Mouse (Mus musculus) forebrain, embryonic 15.5 days (tissue): ENCODE data around the gene Samd15. TPM values are rescaled to one million over a fixed set of nuclear protein-coding genes. Genes with fewer than 3 reads are reported as not detected.
"Not testable (repeated sequence)": the region's sequence is repeated elsewhere in the genome, so short reads cannot be mapped to it uniquely, and the experiment has no call there.

Experiments
- ATAC-seq: fragments of 200-750 bp; cut with Nextera tagmentation; replicated peaks from 2 replicates; pipeline ENCODE4 v1.8.0; 2017; ENCODE audit warnings: mild to moderate bottlenecking, moderate TSS enrichment, moderate library complexity
- H3K27ac ChIP-seq: fragments of 300-500 bp; sonication (generic); replicated peaks from 2 replicates; pipeline ENCODE4 v1.5.1; 2015; ENCODE audit warnings: mild to moderate bottlenecking, inconsistent platforms
- H3K27me3 ChIP-seq: fragments of 300-500 bp; sonication (generic); 2 replicates; pipeline ENCODE4 v1.6.1; 2015; ENCODE audit warnings: inconsistent platforms
- H3K36me3 ChIP-seq: fragments of 300-500 bp; sonication (generic); 2 replicates; pipeline ENCODE4 v1.6.1; 2015; ENCODE audit warnings: mild to moderate bottlenecking, inconsistent platforms
- H3K4me1 ChIP-seq: fragments of 300-500 bp; sonication (generic); 2 replicates; pipeline ENCODE4 v1.6.1; 2015; ENCODE audit warnings: inconsistent platforms
- H3K4me2 ChIP-seq: fragments of 300-500 bp; sonication (generic); replicated peaks from 2 replicates; pipeline ENCODE4 v1.6.1; 2015; ENCODE audit warnings: mild to moderate bottlenecking, inconsistent platforms
- H3K4me3 ChIP-seq: fragments of 300-500 bp; sonication (generic); 2 replicates; pipeline ENCODE4 v1.5.1; 2015; ENCODE audit warnings: mild to moderate bottlenecking, inconsistent platforms
- H3K9ac ChIP-seq: fragments of 300-500 bp; sonication (generic); replicated peaks from 2 replicates; pipeline ENCODE4 v1.6.1; 2015; ENCODE audit warnings: mild to moderate bottlenecking, inconsistent platforms
- H3K9me3 ChIP-seq: fragments of 300-500 bp; sonication (generic); 2 replicates; pipeline ENCODE4 v1.6.1; 2016; ENCODE audit warnings: inconsistent platforms
- WGBS: fragments of 180-500 bp; shearing (Covaris S2); methylation state at CpG from one replicate; pipeline ENCODE4 v1.1.7; 2015; ENCODE audit warnings: mixed read lengths; 5-methylcytosine and 5-hydroxymethylcytosine counted together
- polyA plus RNA-seq: library from polyadenylated mRNA; unstranded; fragments of >200 nt; fragmentation: Nextera tagmentation; extraction: Ambion mirVana; gene quantifications from 2 replicates; pipeline ENCODE4 v1.2.1, GENCODE M21; 2015

Gene Samd15
- polyA plus RNA-seq = 1.6 and 2.1 TPM in 2 replicates

DNA sequence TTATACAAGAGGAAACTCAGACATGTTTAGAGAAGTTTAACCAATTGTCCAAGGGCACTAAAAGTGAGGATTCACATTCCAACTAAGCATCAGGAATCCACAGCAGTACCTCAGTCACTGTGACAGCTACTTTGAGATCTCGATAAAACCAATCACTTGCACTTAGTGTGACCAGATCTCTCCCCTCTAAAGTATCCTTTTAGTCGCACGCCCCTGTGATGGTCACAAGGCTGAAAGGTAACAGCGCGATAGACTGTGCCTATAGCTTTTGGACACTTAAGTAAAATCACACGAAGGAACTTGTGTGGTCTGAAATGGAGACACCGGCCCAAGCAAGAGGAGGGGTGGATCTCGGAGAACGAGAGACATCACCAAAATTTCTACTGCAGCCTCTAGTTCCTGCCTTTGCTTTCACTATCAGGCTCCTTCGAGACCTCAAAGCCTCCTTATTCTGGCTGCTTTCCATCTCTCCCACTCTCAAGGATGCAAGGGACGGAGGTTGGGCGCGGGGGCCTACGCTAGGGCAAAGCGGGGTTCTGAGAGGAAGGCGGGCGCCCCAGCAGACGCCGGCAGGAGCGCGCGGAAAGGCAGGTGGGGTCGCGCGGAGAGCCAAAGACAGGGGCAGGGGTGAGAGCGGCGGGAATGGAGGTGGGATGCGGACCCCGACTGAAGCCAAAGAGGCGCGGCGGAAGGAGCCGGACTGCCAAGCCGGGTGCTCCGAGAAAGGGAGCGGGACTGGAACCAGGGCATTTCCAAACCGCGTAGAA, at the start of gene Samd15:
Gene Samd15 (plus strand): TSS at position 518 of the 767 bp plus-strand sequence.
- WGBS = under 1% methylated on average over 38 of the region's 38 CpGs
- Histone ChIP-seq H3K9me3 (no peaks in the 10 kb centered on the region), H3K4me2 (peak within 1 kb of the TSS; percentile 69), H3K27ac (peak within 1 kb of the TSS; percentile 95), H3K4me1 (peaks cover 18% of the 10 kb centered on the region), H3K9ac (peak within 1 kb of the TSS; percentile 88), H3K27me3 (no peaks in the 10 kb centered on the region), H3K4me3 (peak within 1 kb of the TSS; percentile 81), H3K36me3 (no peaks in the 10 kb centered on the region)
- ATAC-seq = peak; percentile 59

GRCm38 (mm10) chr12:87154448-87154847, 45.1 kb upstream of the Samd15 start:
- H3K27me3 ChIP-seq, H3K4me2 ChIP-seq, H3K9ac ChIP-seq, H3K4me3 ChIP-seq, H3K36me3 ChIP-seq, ATAC-seq, H3K4me1 ChIP-seq, H3K9me3 ChIP-seq, H3K27ac ChIP-seq: not testable (repeated sequence)
- WGBS = 86% methylated on average over 4 of the region's 4 CpGs

DNA sequence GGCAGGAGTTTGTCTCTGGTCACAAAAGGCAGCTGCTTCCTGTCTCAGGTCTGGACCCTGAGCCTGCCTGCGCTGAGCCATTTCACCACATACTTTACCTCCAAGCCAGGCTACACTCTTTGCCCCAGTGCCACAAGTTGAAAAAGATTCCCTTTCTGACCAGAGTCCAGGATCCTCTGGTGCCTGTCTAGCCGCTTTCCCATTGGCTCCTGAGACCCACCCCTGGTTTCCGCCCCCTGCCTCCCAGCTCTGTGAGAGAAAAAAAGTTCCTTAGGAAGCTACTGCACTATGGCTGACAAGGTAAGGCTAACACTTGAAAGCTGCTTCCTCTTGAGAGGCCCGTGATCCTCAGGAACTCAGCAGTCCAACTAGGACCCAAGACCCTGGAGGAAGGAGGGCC, 42.2 kb upstream of the Samd15 start:
- Histone ChIP-seq H3K36me3 (peaks cover 4% of the 10 kb centered on the region; the same call in 1 of the 2 replicates), H3K9ac (no peak overlapping the region), H3K4me1 (no peaks in the 10 kb centered on the region), H3K9me3 (no peaks in the 10 kb centered on the region), H3K27ac (no peak overlapping the region), H3K27me3 (no peaks in the 10 kb centered on the region), H3K4me3 (no peak overlapping the region), H3K4me2 (no peak overlapping the region)
- ATAC-seq = no peak
- 66% methylated on average over 4 of the region's 4 CpGs for WGBS

DNA sequence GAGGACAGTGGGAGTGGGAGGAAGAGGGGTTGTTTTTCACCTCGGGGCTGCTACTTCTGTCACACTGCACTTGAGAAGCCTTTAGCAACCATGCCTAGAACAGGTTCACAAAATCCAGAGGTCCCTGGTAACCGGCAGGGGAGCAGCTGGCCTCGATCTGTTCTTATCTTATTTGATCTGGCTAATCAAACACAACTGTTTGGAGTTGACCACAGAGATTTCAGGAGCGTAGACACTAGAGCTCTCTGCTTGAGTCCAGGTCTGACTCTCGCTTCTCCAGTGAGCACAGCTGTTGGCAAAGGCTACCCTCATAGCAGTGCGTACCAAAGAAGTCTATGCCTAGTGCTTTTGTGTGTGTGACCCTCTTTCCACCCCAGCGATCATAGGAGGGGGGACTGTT, 41.4 kb upstream of the Samd15 start:
- H3K9ac ChIP-seq = no peak overlapping the region
- no peak for ATAC-seq
- H3K27me3 ChIP-seq = no peaks in the 10 kb centered on the region
- H3K9me3 ChIP-seq = no peaks in the 10 kb centered on the region
- H3K36me3 ChIP-seq = peaks cover 4% of the 10 kb centered on the region; the same call in 1 of the 2 replicates
- H3K27ac ChIP-seq = no peak overlapping the region
- H3K4me3 ChIP-seq = no peak overlapping the region
- WGBS = 84% methylated on average over 7 of the region's 7 CpGs
- no peak overlapping the region for H3K4me2 ChIP-seq
- H3K4me1 ChIP-seq = no peaks in the 10 kb centered on the region

- H3K27me3 ChIP-seq = no peaks in the 10 kb centered on the region
- no peak overlapping the region for H3K9ac ChIP-seq
- 86% methylated on average over 1 of the region's 1 CpGs for WGBS
- no peak overlapping the region for H3K27ac ChIP-seq
- no peak overlapping the region for H3K4me3 ChIP-seq
- no peak overlapping the region for H3K4me2 ChIP-seq
- no peaks in the 10 kb centered on the region for H3K4me1 ChIP-seq
- no peaks in the 10 kb centered on the region for H3K9me3 ChIP-seq
- ATAC-seq = no peak
- H3K36me3 ChIP-seq = peaks cover 3% of the 10 kb centered on the region; the same call in 1 of the 2 replicates
These were observed 39.2 kb upstream of the Samd15 start for GRCm38 (mm10) chr12:87160310-87160709.

DNA sequence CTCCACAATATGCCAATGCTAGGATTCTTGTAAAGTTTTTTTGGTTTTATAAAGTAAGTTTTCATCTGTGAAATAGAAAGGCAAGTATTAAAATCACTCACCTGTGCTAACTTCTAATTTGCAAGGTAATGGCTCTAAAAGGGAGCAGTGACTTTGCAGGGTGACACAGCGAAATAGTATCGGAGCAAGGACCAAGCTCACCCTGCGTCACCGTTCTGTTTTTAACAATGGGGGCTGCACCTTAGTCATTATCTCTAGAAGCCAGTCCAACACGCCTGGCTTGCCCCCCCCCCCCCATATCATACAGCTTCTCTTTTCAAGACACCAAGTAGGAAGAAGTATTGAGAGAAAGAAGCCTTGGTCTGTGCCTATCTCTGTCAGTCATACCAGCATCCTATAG, 38.7 kb upstream of the Samd15 start:
- Histone ChIP-seq H3K4me2 (no peak overlapping the region), H3K36me3 (no peaks in the 10 kb centered on the region), H3K27me3 (no peaks in the 10 kb centered on the region), H3K9ac (no peak overlapping the region), H3K4me1 (no peaks in the 10 kb centered on the region), H3K4me3 (no peak overlapping the region), H3K9me3 (no peaks in the 10 kb centered on the region), H3K27ac (no peak overlapping the region)
- 86% methylated on average over 5 of the region's 5 CpGs for WGBS
- no peak for ATAC-seq

DNA sequence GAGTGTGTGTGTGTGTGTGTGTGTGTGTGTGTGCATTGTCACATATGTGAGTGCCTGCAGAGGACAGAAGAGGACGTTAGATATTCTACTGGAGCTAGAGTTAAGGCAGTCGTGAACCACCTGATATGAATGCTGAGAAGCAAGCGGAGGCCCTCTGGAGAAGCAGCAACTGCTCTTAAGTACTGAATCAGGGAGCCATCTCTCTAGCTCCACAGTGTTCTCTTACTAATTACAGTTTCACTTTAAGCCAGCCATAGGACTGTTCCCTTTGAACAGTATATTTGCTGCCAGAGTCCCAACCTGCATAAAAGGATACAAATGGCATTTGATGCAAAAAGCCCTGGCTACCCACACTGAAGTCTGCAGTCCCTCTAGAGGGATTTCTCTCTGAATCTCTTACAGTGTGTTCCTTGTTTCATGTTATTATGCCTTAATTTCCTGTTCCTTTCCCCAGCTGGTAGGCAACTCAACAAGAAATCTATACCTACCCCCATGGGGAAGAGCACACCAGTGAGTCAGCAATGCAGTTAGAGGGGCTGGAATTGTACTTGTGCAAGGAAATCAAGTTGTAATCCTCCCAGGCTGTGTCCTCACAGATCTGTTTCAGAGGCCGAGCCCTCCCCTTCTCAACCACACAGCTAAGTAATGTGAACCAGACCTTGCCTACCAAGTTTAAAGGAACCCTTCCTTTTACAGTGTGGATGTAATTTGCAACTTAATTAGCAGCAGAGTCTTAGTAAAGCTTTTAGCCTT, 24.2 kb upstream of the Samd15 start:
- peaks cover 28% of the 10 kb centered on the region for H3K36me3 ChIP-seq

GRCm38 (mm10) chr12:87177631-87178030, 21.9 kb upstream of the Samd15 start:
- no peak overlapping the region for H3K9ac ChIP-seq
- no peak overlapping the region for H3K4me3 ChIP-seq
- ATAC-seq = no peak
- H3K27ac ChIP-seq = no peak overlapping the region
- peaks cover 7% of the 10 kb centered on the region; the same call in 1 of the 2 replicates for H3K36me3 ChIP-seq
- H3K9me3 ChIP-seq = no peaks in the 10 kb centered on the region
- H3K4me1 ChIP-seq = no peaks in the 10 kb centered on the region
- H3K4me2 ChIP-seq = no peak overlapping the region
- 98% methylated on average over 4 of the region's 4 CpGs for WGBS
- no peaks in the 10 kb centered on the region for H3K27me3 ChIP-seq

More for the DNA sequence above, 24.2 kb upstream of the Samd15 start:
- Histone ChIP-seq H3K4me1 (no peaks in the 10 kb centered on the region), H3K9me3 (no peaks in the 10 kb centered on the region), H3K4me3 (no peak overlapping the region), H3K9ac (no peak overlapping the region), H3K4me2 (no peak overlapping the region), H3K27ac (no peak overlapping the region), H3K27me3 (no peaks in the 10 kb centered on the region)
- ATAC-seq = no peak
- 77% methylated on average over 4 of the region's 4 CpGs for WGBS

DNA sequence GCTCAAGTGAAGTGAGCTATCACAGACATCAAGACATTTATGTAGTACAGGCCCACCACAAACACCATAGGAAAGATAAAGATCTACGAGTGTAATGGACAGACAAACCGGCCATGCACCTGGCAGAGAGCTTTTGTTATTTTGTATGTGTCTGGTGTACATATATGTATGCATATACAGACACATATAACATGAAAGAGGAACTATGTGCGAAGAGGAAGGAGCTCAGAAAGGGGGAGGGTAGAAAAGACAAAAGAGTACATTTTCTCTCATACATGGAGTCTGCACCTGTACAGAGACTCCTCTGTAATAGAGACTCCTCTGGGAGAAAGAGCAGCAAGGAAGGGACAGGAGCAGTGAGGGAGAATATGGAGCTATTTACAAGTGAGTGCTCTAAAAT, 6.5 kb upstream of the Samd15 start:
- no peaks in the 10 kb centered on the region for H3K36me3 ChIP-seq
- 94% methylated on average over 3 of the region's 3 CpGs for WGBS
- ATAC-seq = no peak
- H3K4me2 ChIP-seq = no peak overlapping the region
- H3K4me3 ChIP-seq = no peak overlapping the region
- no peak overlapping the region for H3K27ac ChIP-seq
- no peaks in the 10 kb centered on the region for H3K9me3 ChIP-seq
- H3K9ac ChIP-seq = no peak overlapping the region
- peaks cover 2% of the 10 kb centered on the region; the same call in 1 of the 2 replicates for H3K4me1 ChIP-seq
- H3K27me3 ChIP-seq = no peaks in the 10 kb centered on the region

GRCm38 (mm10) chr12:87195069-87195468, 4.5 kb upstream of the Samd15 start:
- Histone ChIP-seq H3K9ac (no peak overlapping the region), H3K27me3 (no peaks in the 10 kb centered on the region), H3K4me1 (peaks cover 15% of the 10 kb centered on the region), H3K27ac (no peak overlapping the region), H3K36me3 (no peaks in the 10 kb centered on the region), H3K4me3 (no peak overlapping the region), H3K4me2 (no peak overlapping the region), H3K9me3 (no peaks in the 10 kb centered on the region)
- WGBS = 93% methylated on average over 1 of the region's 1 CpGs
- no peak for ATAC-seq

- H3K9me3 ChIP-seq = no peaks in the 10 kb centered on the region
- no peak overlapping the region for H3K27ac ChIP-seq
- ATAC-seq = no peak
These were observed 3.2 kb upstream of the Samd15 start for GRCm38 (mm10) chr12:87196310-87196709.

DNA sequence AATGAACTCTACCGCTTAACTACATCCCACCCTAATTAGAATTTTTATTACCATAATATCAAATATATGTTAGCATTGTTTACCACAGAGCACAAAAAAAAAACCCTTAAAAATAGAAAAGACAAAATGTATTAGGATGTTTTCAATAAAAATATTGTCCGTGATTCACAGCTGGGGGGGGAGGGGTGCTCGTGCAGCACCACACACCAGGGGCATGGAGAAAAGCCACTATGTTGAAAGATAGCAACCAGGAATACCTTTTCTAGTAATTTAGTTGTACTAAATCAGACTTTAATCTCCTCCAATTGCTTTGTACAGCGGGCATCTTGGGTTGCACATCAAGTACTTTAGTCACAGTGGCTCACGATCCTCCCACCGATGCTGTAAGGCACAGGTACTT, 731 bp upstream of the Samd15 start:
- Histone ChIP-seq H3K27me3 (no peaks in the 10 kb centered on the region), H3K27ac (no peak overlapping the region), H3K4me2 (peak overlapping the region; percentile 69), H3K9me3 (no peaks in the 10 kb centered on the region), H3K4me3 (peak overlapping the region; percentile 81), H3K36me3 (no peaks in the 10 kb centered on the region), H3K9ac (peak overlapping the region; percentile 88; the same call in 1 of the 2 replicates), H3K4me1 (peaks cover 18% of the 10 kb centered on the region)
- ATAC-seq = no peak
- 51% methylated on average over 6 of the region's 6 CpGs for WGBS

More at GRCm38 (mm10) chr12:87196310-87196709, 3.2 kb upstream of the Samd15 start:
- Histone ChIP-seq H3K4me3 (no peak overlapping the region), H3K4me2 (no peak overlapping the region), H3K9ac (no peak overlapping the region), H3K27me3 (no peaks in the 10 kb centered on the region), H3K4me1 (peaks cover 18% of the 10 kb centered on the region), H3K36me3 (no peaks in the 10 kb centered on the region)
